Mouse (Mus musculus): ENCODE data around the gene Atp6v0d1. TPM values are rescaled to one million over a fixed set of nuclear protein-coding genes. Genes with fewer than 3 reads are reported as not detected.

Atp6v0d1 gene
- polyA plus RNA-seq (2016; fragmentation: Nextera tagmentation; extraction: Ambion mirVana) = 47.2 and 51.0 TPM in 2 replicates

GRCm38 (mm10) chr8:105565952-105566702 lies at the start of gene Atp6v0d1:
TSS of gene Atp6v0d1 (minus strand) at chr8:105566047.
- 3% methylated on average over 53 of the region's 53 CpGs for WGBS (ENCODE audit: insufficient replicate concordance)
- Histone ChIP-seq H3K9me3 (replicated peaks) (no peaks in the 10 kb centered on the region), H3K4me3 (peak within 1 kb of the TSS; percentile 83), H3K9ac (peak within 1 kb of the TSS; percentile 95), H3K36me3 (peaks cover 13% of the 10 kb centered on the region), H3K4me2 (peak within 1 kb of the TSS; percentile 87), H3K27me3 (replicated peaks) (no peaks in the 10 kb centered on the region; the same call in 1 of the 2 replicates), H3K4me1 (peaks cover 51% of the 10 kb centered on the region), H3K27ac (peak within 1 kb of the TSS; percentile 86)
- ATAC-seq = peak; percentile 99

- peak; percentile 11; the same call in 1 of the 2 replicates for ATAC-seq
- no peak overlapping the region for H3K27ac ChIP-seq
- H3K27me3 ChIP-seq (replicated peaks) = peaks cover 30% of the 10 kb centered on the region; the same call in 1 of the 2 replicates
- peak overlapping the region; percentile 76 for H3K4me2 ChIP-seq
- H3K9ac ChIP-seq = peak overlapping the region; percentile 37
- peaks cover 59% of the 10 kb centered on the region for H3K4me1 ChIP-seq
- WGBS (ENCODE audit: insufficient replicate concordance) = 18% methylated on average over 46 of the region's 50 CpGs
- H3K4me3 ChIP-seq = peak overlapping the region; percentile 50
- H3K36me3 ChIP-seq = peaks cover 47% of the 10 kb centered on the region
- no peaks in the 10 kb centered on the region for H3K9me3 ChIP-seq (replicated peaks)
These were observed 48.1 kb upstream of the Atp6v0d1 start for GRCm38 (mm10) chr8:105613830-105614511.

- ATAC-seq = no peak
- Histone ChIP-seq H3K27ac (no peak overlapping the region), H3K9ac (peak overlapping the region; percentile 58), H3K4me3 (peak overlapping the region; percentile 50), H3K4me2 (peak overlapping the region; percentile 76), H3K36me3 (peaks cover 38% of the 10 kb centered on the region), H3K4me1 (peaks cover 68% of the 10 kb centered on the region), H3K27me3 (replicated peaks) (peaks cover 30% of the 10 kb centered on the region; the same call in 1 of the 2 replicates), H3K9me3 (replicated peaks) (no peaks in the 10 kb centered on the region)
- WGBS (ENCODE audit: insufficient replicate concordance) = 10% methylated on average over 20 of the region's 20 CpGs
These were observed 47.2 kb upstream of the Atp6v0d1 start for GRCm38 (mm10) chr8:105613037-105613436.

- Histone ChIP-seq H3K9me3 (replicated peaks) (no peaks in the 10 kb centered on the region), H3K36me3 (peaks cover 26% of the 10 kb centered on the region), H3K4me1 (peaks cover 80% of the 10 kb centered on the region), H3K27me3 (replicated peaks) (peaks cover 30% of the 10 kb centered on the region; the same call in 1 of the 2 replicates), H3K27ac (no peak overlapping the region), H3K4me3 (no peak overlapping the region), H3K4me2 (no peak overlapping the region), H3K9ac (no peak overlapping the region)
- ATAC-seq = no peak
- 76% methylated on average over 9 of the region's 9 CpGs for WGBS (ENCODE audit: insufficient replicate concordance)
These were observed 46.0 kb upstream of the Atp6v0d1 start for GRCm38 (mm10) chr8:105611836-105612235.

GRCm38 (mm10) chr8:105609771-105610170 lies 43.9 kb upstream of the Atp6v0d1 start:
- Histone ChIP-seq H3K4me1 (peaks cover 98% of the 10 kb centered on the region), H3K27me3 (replicated peaks) (peaks cover 27% of the 10 kb centered on the region; the same call in 1 of the 2 replicates), H3K9ac (peak overlapping the region; percentile 35; the same call in 1 of the 2 replicates), H3K27ac (peak overlapping the region; percentile 83), H3K4me2 (peak overlapping the region; percentile 56), H3K4me3 (0 out of 2 replicates have a peak overlapping the region, but pooled peaks have one; percentile 5), H3K9me3 (replicated peaks) (no peaks in the 10 kb centered on the region), H3K36me3 (peaks cover 5% of the 10 kb centered on the region)
- WGBS (ENCODE audit: insufficient replicate concordance) = 16% methylated on average over 4 of the region's 4 CpGs
- no peak for ATAC-seq

- peak overlapping the region; percentile 83 for H3K27ac ChIP-seq
- WGBS (ENCODE audit: insufficient replicate concordance) = 3% methylated on average over 2 of the region's 2 CpGs
- peaks cover 4% of the 10 kb centered on the region; the same call in 1 of the 2 replicates for H3K36me3 ChIP-seq
- no peak overlapping the region for H3K9ac ChIP-seq
- H3K4me2 ChIP-seq = peak overlapping the region; percentile 56
- peaks cover 23% of the 10 kb centered on the region; the same call in 1 of the 2 replicates for H3K27me3 ChIP-seq (replicated peaks)
- peak; percentile 70 for ATAC-seq
- H3K4me1 ChIP-seq = peaks cover 98% of the 10 kb centered on the region
- 0 out of 2 replicates have a peak overlapping the region, but pooled peaks have one; percentile 5 for H3K4me3 ChIP-seq
- no peaks in the 10 kb centered on the region for H3K9me3 ChIP-seq (replicated peaks)
These were observed 43.5 kb upstream of the Atp6v0d1 start for GRCm38 (mm10) chr8:105609355-105609754.

- H3K4me1 ChIP-seq = peaks cover 93% of the 10 kb centered on the region
- WGBS (ENCODE audit: insufficient replicate concordance) = 7% methylated on average over 4 of the region's 4 CpGs
- H3K36me3 ChIP-seq = peaks cover 4% of the 10 kb centered on the region; the same call in 1 of the 2 replicates
- H3K4me3 ChIP-seq = no peak overlapping the region
- H3K9me3 ChIP-seq (replicated peaks) = no peaks in the 10 kb centered on the region
- H3K4me2 ChIP-seq = peak overlapping the region; percentile 99
- ATAC-seq = no peak
- H3K27me3 ChIP-seq (replicated peaks) = peaks cover 22% of the 10 kb centered on the region; the same call in 1 of the 2 replicates
- H3K9ac ChIP-seq = no peak overlapping the region
- peak overlapping the region; percentile 83; the same call in 1 of the 2 replicates for H3K27ac ChIP-seq
These were observed 41.8 kb upstream of the Atp6v0d1 start for GRCm38 (mm10) chr8:105607684-105608083.

- Histone ChIP-seq H3K9me3 (replicated peaks) (no peaks in the 10 kb centered on the region), H3K27me3 (replicated peaks) (0 out of 2 replicates have a peak, but pooled peaks cover 16% of the 10 kb centered on the region), H3K4me1 (peaks cover 86% of the 10 kb centered on the region), H3K27ac (0 out of 2 replicates have a peak overlapping the region, but pooled peaks have one; percentile 87), H3K36me3 (peaks cover 4% of the 10 kb centered on the region; the same call in 1 of the 2 replicates), H3K4me3 (peak overlapping the region; percentile 77), H3K9ac (peak overlapping the region; percentile 90), H3K4me2 (peak overlapping the region; percentile 99)
- ATAC-seq = no peak
- 6% methylated on average over 10 of the region's 10 CpGs for WGBS (ENCODE audit: insufficient replicate concordance)
These were observed 41.2 kb upstream of the Atp6v0d1 start for GRCm38 (mm10) chr8:105607062-105607461.

GRCm38 (mm10) chr8:105606189-105607023 lies 40.6 kb upstream of the Atp6v0d1 start:
- peak; percentile 27 for ATAC-seq
- H3K9ac ChIP-seq = peak overlapping the region; percentile 90
- H3K36me3 ChIP-seq = peaks cover 4% of the 10 kb centered on the region; the same call in 1 of the 2 replicates
- no peaks in the 10 kb centered on the region for H3K9me3 ChIP-seq (replicated peaks)
- peak overlapping the region; percentile 99 for H3K4me2 ChIP-seq
- whole genome bisulfite sequencing (ENCODE audit: insufficient replicate concordance) = 1% methylated on average over 29 of the region's 30 CpGs
- peak overlapping the region; percentile 87 for H3K27ac ChIP-seq
- H3K4me3 ChIP-seq = peak overlapping the region; percentile 77
- H3K27me3 ChIP-seq (replicated peaks) = 0 out of 2 replicates have a peak, but pooled peaks cover 12% of the 10 kb centered on the region
- peaks cover 80% of the 10 kb centered on the region for H3K4me1 ChIP-seq

- Histone ChIP-seq H3K27me3 (replicated peaks) (0 out of 2 replicates have a peak, but pooled peaks cover 12% of the 10 kb centered on the region), H3K9me3 (replicated peaks) (no peaks in the 10 kb centered on the region), H3K4me3 (peak overlapping the region; percentile 77), H3K4me2 (peak overlapping the region; percentile 99), H3K27ac (peak overlapping the region; percentile 87), H3K36me3 (peaks cover 2% of the 10 kb centered on the region; the same call in 1 of the 2 replicates), H3K9ac (peak overlapping the region; percentile 90), H3K4me1 (peaks cover 72% of the 10 kb centered on the region)
- under 1% methylated on average over 39 of the region's 39 CpGs for WGBS (ENCODE audit: insufficient replicate concordance)
- ATAC-seq = peak; percentile 58
These were observed 39.8 kb upstream of the Atp6v0d1 start for GRCm38 (mm10) chr8:105605491-105606188.

Measured in liver, embryonic 12.5 days (tissue).